Mouse (Mus musculus) liver, postnatal 0 days (tissue): ENCODE results near the gene Psmb9.

Experiments
- CTCF ChIP-seq: sonication (generic); IDR thresholded peaks from 2 replicates; pipeline ENCODE4 v1.5.1; 2016; ENCODE audit warnings: antibody characterized with exemption, low read depth
- EP300 ChIP-seq: IDR thresholded peaks from 2 replicates; pipeline ENCODE4 v1.6.1; 2016; ENCODE audit warnings: antibody characterized with exemption, low read depth, mild to moderate bottlenecking

DNA sequence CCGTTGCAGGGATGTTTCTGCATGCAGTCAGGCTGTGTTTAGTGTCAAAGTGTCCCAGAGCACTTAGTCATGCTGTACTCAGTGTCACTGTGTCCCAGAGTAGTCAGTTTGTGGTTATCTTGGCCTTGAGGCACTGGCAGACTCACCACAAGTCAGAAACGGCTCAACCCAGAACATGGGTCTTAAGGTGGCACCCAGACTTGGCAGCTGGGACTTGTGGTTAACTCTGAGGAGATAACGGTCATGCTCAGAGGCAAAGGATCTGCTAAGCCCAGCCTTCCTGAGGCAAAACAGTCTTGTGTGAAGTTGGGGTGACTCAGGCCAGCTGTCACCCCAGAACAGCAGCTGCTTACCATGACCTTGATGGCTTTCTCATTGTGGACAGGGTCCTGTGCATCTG, 23.0 kb upstream of the Psmb9 start:
- no peak for TF ChIP-seq CTCF
- TF ChIP-seq EP300, result peak; percentile 90
